Mouse (Mus musculus) heart, postnatal 0 days (tissue): ENCODE measurements around the gene Scoc. TPM values are rescaled to one million over a fixed set of nuclear protein-coding genes. Genes with fewer than 3 reads are reported as not detected.
A peak's percentile ranks its signal among the peaks of the same experiment; 100 is the strongest.
"Not testable (repeated sequence)": the region's sequence is repeated elsewhere in the genome, so short reads cannot be mapped to it uniquely, and the experiment has no call there.

Source experiments
- ATAC-seq: fragments of 200-750 bp; cut with Nextera tagmentation; 2 replicates; pipeline ENCODE4 v1.8.0; 2017; ENCODE audit warnings: low read depth, moderate number of reproducible peaks, moderate library complexity; ENCODE audit not compliant: insufficient read depth
- DNase-seq: peaks from one replicate; pipeline ENCODE4 v3.0.0-alpha.2; 2016; ENCODE audit warnings: low spot score
- H3K27ac ChIP-seq: fragments of 300-500 bp; sonication (generic); 2 replicates; pipeline ENCODE4 v1.5.1; 2014; ENCODE audit warnings: low read depth, mild to moderate bottlenecking
- H3K27me3 ChIP-seq: fragments of 300-500 bp; sonication (generic); 2 replicates; pipeline ENCODE4 v1.6.1; 2014; ENCODE audit warnings: low read length, mixed read lengths; ENCODE audit not compliant: control insufficient read depth, insufficient read depth
- H3K36me3 ChIP-seq: fragments of 300-500 bp; sonication (generic); replicated peaks from 2 replicates; pipeline ENCODE4 v1.6.1; 2014; ENCODE audit warnings: low read length, mixed read lengths; ENCODE audit not compliant: control insufficient read depth, insufficient read depth
- H3K4me1 ChIP-seq: fragments of 300-500 bp; sonication (generic); 2 replicates; pipeline ENCODE4 v1.6.1; 2014; ENCODE audit warnings: antibody characterized with exemption; ENCODE audit not compliant: control insufficient read depth, insufficient read depth
- H3K4me2 ChIP-seq: fragments of 300-500 bp; sonication (generic); 2 replicates; pipeline ENCODE4 v1.6.1; 2014; ENCODE audit warnings: low read depth, mild to moderate bottlenecking, low read length, moderate library complexity
- H3K4me3 ChIP-seq: fragments of 300-500 bp; sonication (generic); 2 replicates; pipeline ENCODE4 v1.5.1; 2014; ENCODE audit warnings: low read depth, low read length
- H3K9ac ChIP-seq: fragments of 300-500 bp; sonication (generic); replicated peaks from 2 replicates; pipeline ENCODE4 v1.6.1; 2014; ENCODE audit warnings: low read depth, low read length, mixed read lengths
- H3K9me3 ChIP-seq: fragments of 300-500 bp; sonication (generic); replicated peaks from 2 replicates; pipeline ENCODE4 v1.6.1; 2016; ENCODE audit warnings: low read length; ENCODE audit not compliant: control insufficient read depth
- CTCF ChIP-seq: IDR thresholded peaks from 2 replicates; pipeline ENCODE4 v1.5.1; 2016; ENCODE audit warnings: antibody characterized with exemption, control low read depth, low read depth
- EP300 ChIP-seq: IDR thresholded peaks from 2 replicates; pipeline ENCODE4 v1.6.1; 2016; ENCODE audit warnings: antibody characterized with exemption, low read depth
- WGBS: fragments of 180-500 bp; shearing (Covaris S2); extraction: QIAGEN DNeasy Blood & Tissue Kit; methylation state at CpG from one replicate; pipeline ENCODE4 v1.1.7; 2014; 5-methylcytosine and 5-hydroxymethylcytosine counted together
- polyA plus RNA-seq: library from polyadenylated mRNA; unstranded; fragments of >200 nt; fragmentation: Nextera tagmentation; extraction: Ambion mirVana; gene quantifications from 2 replicates; pipeline ENCODE4 v1.2.1, GENCODE M21; 2015
- total RNA-seq: library from RNA; depleted of rRNA; stranded (reverse); fragments of >200 nt; gene quantifications from 2 replicates; pipeline ENCODE4 v1.2.3, GENCODE M21; 2014; ENCODE audit warnings: low replicate concordance

Gene Scoc
- total and polyA plus RNA-seq, 2 experiments from 2014 or later: 18.3 to 65.8 TPM

- Histone ChIP-seq H3K27me3 (no peaks in the 10 kb centered on the region), H3K27ac (peak overlapping the region; percentile 83), H3K9me3 (no peaks in the 10 kb centered on the region), H3K4me3 (peak overlapping the region; percentile 76), H3K4me2 (peak overlapping the region; percentile 84), H3K36me3 (no peaks in the 10 kb centered on the region; the same call in 1 of the 2 replicates), H3K4me1 (peaks cover 9% of the 10 kb centered on the region), H3K9ac (peak overlapping the region; percentile 87)
- DNase-seq (peak; percentile 97), ATAC-seq (peak; percentile 100)
- no peak for TF ChIP-seq CTCF
- TF ChIP-seq EP300: no peak
- under 1% methylated on average over 47 of the region's 64 CpGs for WGBS
These were observed 15.7 kb downstream of the Scoc start for GRCm38 (mm10) chr8:83442243-83443051.

GRCm38 (mm10) chr8:83441656-83442242 is 16.4 kb downstream of the Scoc start:
- H3K4me2 ChIP-seq: peak overlapping the region; percentile 84
- peak overlapping the region; percentile 83 for H3K27ac ChIP-seq
- no peaks in the 10 kb centered on the region for H3K9me3 ChIP-seq
- H3K9ac ChIP-seq: peak overlapping the region; percentile 87
- no peak for TF ChIP-seq CTCF
- TF ChIP-seq EP300: no peak
- ATAC-seq (no peak), DNase-seq (no peak)
- H3K4me3 ChIP-seq: peak overlapping the region; percentile 76
- WGBS: 2% methylated on average over 29 of the region's 29 CpGs
- H3K27me3 ChIP-seq: no peaks in the 10 kb centered on the region
- peaks cover 5% of the 10 kb centered on the region for H3K36me3 ChIP-seq
- peaks cover 9% of the 10 kb centered on the region for H3K4me1 ChIP-seq

- Histone ChIP-seq H3K4me1 (peaks cover 9% of the 10 kb centered on the region), H3K9ac (no peak overlapping the region), H3K36me3 (peaks cover 23% of the 10 kb centered on the region), H3K4me3 (no peak overlapping the region), H3K4me2 (no peak overlapping the region), H3K27me3 (no peaks in the 10 kb centered on the region), H3K27ac (no peak overlapping the region), H3K9me3 (no peaks in the 10 kb centered on the region)
- DNase-seq (no peak), ATAC-seq (no peak)
- TF ChIP-seq CTCF (no peak), EP300 (no peak)
- 83% methylated on average over 1 of the region's 1 CpGs for WGBS
These were observed 21.1 kb downstream of the Scoc start for GRCm38 (mm10) chr8:83437077-83437476.

GRCm38 (mm10) chr8:83429071-83429524 is 29.1 kb downstream of the Scoc start:
- H3K9me3 ChIP-seq: no peaks in the 10 kb centered on the region
- H3K9ac ChIP-seq: no peak overlapping the region
- no peak overlapping the region for H3K4me2 ChIP-seq
- no peak overlapping the region for H3K27ac ChIP-seq
- TF ChIP-seq CTCF (no peak), EP300 (no peak)
- no peak for DNase-seq
- H3K27me3 ChIP-seq: peaks cover 28% of the 10 kb centered on the region
- no peaks in the 10 kb centered on the region for H3K4me1 ChIP-seq
- ATAC-seq: no peak
- 63% methylated on average over 4 of the region's 4 CpGs for WGBS
- peaks cover 7% of the 10 kb centered on the region for H3K36me3 ChIP-seq
- no peak overlapping the region for H3K4me3 ChIP-seq

GRCm38 (mm10) chr8:83428621-83429020 is 29.6 kb downstream of the Scoc start:
- ATAC-seq, DNase-seq, H3K4me3 ChIP-seq, H3K36me3 ChIP-seq, H3K9ac ChIP-seq, H3K4me1 ChIP-seq, H3K9me3 ChIP-seq, H3K4me2 ChIP-seq, H3K27ac ChIP-seq: not testable (repeated sequence)
- peaks cover 28% of the 10 kb centered on the region for H3K27me3 ChIP-seq
- 78% methylated on average over 3 of the region's 3 CpGs for WGBS
